Mouse (Mus musculus) olfactory bulb, adult 2 months (tissue): ENCODE results near the gene Pop5.

Experiments
- CTCF ChIP-seq: fragments of 200-500 bp; IDR thresholded peaks from 2 replicates; pipeline ENCODE4 v1.5.1; 2012; ENCODE audit warnings: low read depth, mild to moderate bottlenecking, low read length, moderate library complexity; ENCODE audit not compliant: insufficient read depth
- POLR2A ChIP-seq: fragments of 200-500 bp; IDR thresholded peaks from 2 replicates; pipeline ENCODE4 v1.6.1; 2012; ENCODE audit warnings: mild to moderate bottlenecking, low read depth, low read length, moderate library complexity; ENCODE audit not compliant: insufficient read depth

DNA sequence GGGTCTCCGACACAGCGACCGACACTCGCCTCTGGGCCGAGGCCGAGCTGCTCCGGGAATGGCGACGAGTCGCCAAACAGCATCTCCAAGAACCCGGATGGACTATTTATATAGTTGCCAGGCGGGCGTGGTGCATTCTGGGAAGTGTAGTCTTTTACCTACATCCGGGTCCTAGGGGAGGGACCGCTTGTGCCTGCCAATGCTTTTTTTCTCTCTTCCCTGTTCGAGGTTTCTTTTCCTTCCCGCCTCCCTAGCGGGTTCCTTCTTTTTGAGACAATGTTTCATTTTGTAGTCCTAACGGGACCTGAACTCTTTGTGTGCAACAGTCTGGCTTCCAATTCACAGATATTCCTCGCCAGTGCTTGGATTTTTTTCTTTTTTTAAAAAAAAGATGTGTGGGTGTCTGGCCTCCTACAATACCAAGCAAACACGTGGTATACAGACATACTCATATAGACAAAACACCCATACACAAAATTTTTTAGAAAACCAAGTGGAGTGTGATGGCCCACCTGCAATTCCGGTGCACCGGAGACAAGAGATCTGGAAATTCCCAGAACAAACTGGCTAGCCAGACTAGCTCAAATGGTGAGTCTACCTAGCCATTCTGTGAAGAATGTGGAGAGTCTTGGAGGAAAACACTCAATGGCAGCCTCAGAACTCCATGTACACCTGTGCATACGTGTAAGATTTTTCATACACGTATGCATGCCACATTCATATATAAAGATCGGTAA lies 37.3 kb downstream of the Pop5 start, which contains the start of gene Rnf10:
- TF ChIP-seq CTCF (no peak), POLR2A (peak; percentile 99)
